Mouse (Mus musculus) liver, postnatal 0 days (tissue): Measurements from ENCODE around the gene Adh7.

Experiments used
- CTCF ChIP-seq: sonication (generic); IDR thresholded peaks from 2 replicates; pipeline ENCODE4 v1.5.1; 2016; ENCODE audit warnings: antibody characterized with exemption, low read depth
- EP300 ChIP-seq: IDR thresholded peaks from 2 replicates; pipeline ENCODE4 v1.6.1; 2016; ENCODE audit warnings: antibody characterized with exemption, low read depth, mild to moderate bottlenecking

- TF ChIP-seq CTCF (no peak), EP300 (no peak)
Measured at GRCm38 (mm10) chr3:138239461-138239860, 21.9 kb downstream of the Adh7 start.
